Mouse (Mus musculus) hindbrain, embryonic 14.5 days (tissue): ENCODE measurements around the gene Gm11937. TPM values are rescaled to one million over a fixed set of nuclear protein-coding genes. Genes with fewer than 3 reads are reported as not detected.
"Not testable (repeated sequence)": the region's sequence is repeated elsewhere in the genome, so short reads cannot be mapped to it uniquely, and the experiment has no call there.

ENCODE experiments used
- ATAC-seq: fragments of 200-750 bp; cut with Nextera tagmentation; 2 replicates; pipeline ENCODE4 v1.8.0; 2017; ENCODE audit warnings: moderate number of reproducible peaks, mild to moderate bottlenecking, moderate TSS enrichment, moderate library complexity; ENCODE audit not compliant: low FRiP score
- DNase-seq: peaks from one replicate; pipeline ENCODE4 v3.0.0-alpha.2; 2015; ENCODE audit warnings: low spot score
- H3K27ac ChIP-seq: fragments of 300-500 bp; sonication (generic); 2 replicates; pipeline ENCODE4 v1.5.1; 2014; ENCODE audit warnings: mild to moderate bottlenecking, moderate library complexity
- H3K27me3 ChIP-seq: fragments of 300-500 bp; sonication (generic); 2 replicates; pipeline ENCODE4 v1.6.1; 2014; ENCODE audit warnings: mild to moderate bottlenecking, low read length, mixed read lengths; ENCODE audit not compliant: control insufficient read depth, insufficient read depth
- H3K36me3 ChIP-seq: fragments of 300-500 bp; sonication (generic); replicated peaks from 2 replicates; pipeline ENCODE4 v1.6.1; 2014; ENCODE audit not compliant: control insufficient read depth, insufficient read depth
- H3K4me1 ChIP-seq: fragments of 300-500 bp; sonication (generic); replicated peaks from 2 replicates; pipeline ENCODE4 v1.6.1; 2014; ENCODE audit warnings: antibody characterized with exemption, low read length, mixed read lengths; ENCODE audit not compliant: control insufficient read depth, insufficient read depth
- H3K4me2 ChIP-seq: fragments of 300-500 bp; sonication (generic); replicated peaks from 2 replicates; pipeline ENCODE4 v1.6.1; 2014; ENCODE audit warnings: mild to moderate bottlenecking, moderate library complexity
- H3K4me3 ChIP-seq: fragments of 300-500 bp; sonication (generic); replicated peaks from 2 replicates; pipeline ENCODE4 v1.5.1; 2014; ENCODE audit warnings: mild to moderate bottlenecking, low read length
- H3K9ac ChIP-seq: fragments of 300-500 bp; sonication (generic); 2 replicates; pipeline ENCODE4 v1.6.1; 2014
- H3K9me3 ChIP-seq: fragments of 300-500 bp; sonication (generic); 2 replicates; pipeline ENCODE4 v1.6.1; 2016; ENCODE audit warnings: low read length; ENCODE audit not compliant: control insufficient read depth
- WGBS: fragments of 180-500 bp; shearing (Covaris S2); extraction: QIAGEN DNeasy Blood & Tissue Kit; methylation state at CpG from one replicate; pipeline ENCODE4 v1.1.7; 2014; 5-methylcytosine and 5-hydroxymethylcytosine counted together
- polyA plus RNA-seq: library from polyadenylated mRNA; unstranded; fragments of >200 nt; fragmentation: Nextera tagmentation; extraction: Ambion mirVana; gene quantifications from 2 replicates; pipeline ENCODE4 v1.2.1, GENCODE M21; 2014

Gm11937 gene
- polyA plus RNA-seq, 1 experiment from 2014 or later: not detected

- 82% methylated on average over 6 of the region's 6 CpGs for WGBS
- H3K27ac ChIP-seq, H3K27me3 ChIP-seq, H3K4me3 ChIP-seq, H3K4me1 ChIP-seq, DNase-seq, H3K36me3 ChIP-seq, H3K9me3 ChIP-seq, ATAC-seq, H3K4me2 ChIP-seq, H3K9ac ChIP-seq: not testable (repeated sequence)
Measured at GRCm38 (mm10) chr11:99597742-99598141, 12.2 kb downstream of the Gm11937 start, which contains the start of gene Krtap9-3. Gene Krtap9-3, minus strand, starts transcription at chr11:99598105.

- WGBS: 84% methylated on average over 6 of the region's 6 CpGs
- H3K4me1 ChIP-seq: no peaks in the 10 kb centered on the region
- H3K36me3 ChIP-seq: no peaks in the 10 kb centered on the region
- H3K9ac ChIP-seq: no peak within 1 kb of the TSS
- H3K9me3 ChIP-seq: no peaks in the 10 kb centered on the region
- H3K4me2 ChIP-seq: no peak within 1 kb of the TSS
- DNase-seq (no peak), ATAC-seq (no peak)
- no peaks in the 10 kb centered on the region for H3K27me3 ChIP-seq
- H3K27ac ChIP-seq: no peak within 1 kb of the TSS
- H3K4me3 ChIP-seq: no peak within 1 kb of the TSS
Measured at GRCm38 (mm10) chr11:99590981-99591380, 19.0 kb downstream of the Gm11937 start, which contains the start of gene Krtap1-3. Gene Krtap1-3, minus strand, starts transcription at chr11:99591339.

- DNase-seq (no peak), ATAC-seq (no peak)
- H3K4me1 ChIP-seq: no peaks in the 10 kb centered on the region
- H3K4me3 ChIP-seq: no peak overlapping the region
- no peak overlapping the region for H3K27ac ChIP-seq
- H3K27me3 ChIP-seq: no peaks in the 10 kb centered on the region
- H3K36me3 ChIP-seq: no peaks in the 10 kb centered on the region
- no peak overlapping the region for H3K4me2 ChIP-seq
- no peaks in the 10 kb centered on the region for H3K9me3 ChIP-seq
- WGBS: 90% methylated on average over 7 of the region's 7 CpGs
- no peak overlapping the region for H3K9ac ChIP-seq
Measured at GRCm38 (mm10) chr11:99585096-99585495, 24.9 kb downstream of the Gm11937 start.

- WGBS: 90% methylated on average over 5 of the region's 5 CpGs
- no peak within 1 kb of the TSS for H3K9ac ChIP-seq
- no peaks in the 10 kb centered on the region for H3K27me3 ChIP-seq
- H3K4me2 ChIP-seq: no peak within 1 kb of the TSS
- no peaks in the 10 kb centered on the region for H3K9me3 ChIP-seq
- H3K27ac ChIP-seq: no peak within 1 kb of the TSS
- H3K4me1 ChIP-seq: no peaks in the 10 kb centered on the region
- H3K4me3 ChIP-seq: no peak within 1 kb of the TSS
- H3K36me3 ChIP-seq: no peaks in the 10 kb centered on the region
- ATAC-seq: no peak
- no peak for DNase-seq
Measured at GRCm38 (mm10) chr11:99583245-99583704, 26.7 kb downstream of the Gm11937 start, which contains the start of gene Krtap1-4. Gene Krtap1-4, minus strand, starts transcription at chr11:99583654.

- Histone ChIP-seq H3K36me3 (no peaks in the 10 kb centered on the region), H3K4me2 (no peak overlapping the region), H3K27ac (no peak overlapping the region), H3K4me3 (no peak overlapping the region), H3K9me3 (no peaks in the 10 kb centered on the region), H3K4me1 (no peaks in the 10 kb centered on the region), H3K27me3 (no peaks in the 10 kb centered on the region), H3K9ac (no peak overlapping the region)
- WGBS: 91% methylated on average over 6 of the region's 6 CpGs
- ATAC-seq (no peak), DNase-seq (no peak)
Measured at GRCm38 (mm10) chr11:99581564-99581963, 28.4 kb downstream of the Gm11937 start.

GRCm38 (mm10) chr11:99581051-99581450 lies 28.9 kb downstream of the Gm11937 start:
- no peaks in the 10 kb centered on the region for H3K27me3 ChIP-seq
- H3K9ac ChIP-seq: no peak overlapping the region
- no peak overlapping the region for H3K4me2 ChIP-seq
- DNase-seq: no peak
- WGBS: 92% methylated on average over 5 of the region's 5 CpGs
- H3K27ac ChIP-seq: no peak overlapping the region
- H3K36me3 ChIP-seq: no peaks in the 10 kb centered on the region
- no peak for ATAC-seq
- H3K9me3 ChIP-seq: no peaks in the 10 kb centered on the region
- H3K4me1 ChIP-seq: no peaks in the 10 kb centered on the region
- H3K4me3 ChIP-seq: no peak overlapping the region

GRCm38 (mm10) chr11:99580636-99581035 lies 29.4 kb downstream of the Gm11937 start, which contains the start of gene Krtap1-5:
Gene Krtap1-5, minus strand, starts transcription at chr11:99581016.
- Histone ChIP-seq H3K27me3 (no peaks in the 10 kb centered on the region), H3K36me3 (no peaks in the 10 kb centered on the region), H3K9ac (no peak within 1 kb of the TSS), H3K27ac (no peak within 1 kb of the TSS), H3K4me2 (no peak within 1 kb of the TSS), H3K9me3 (no peaks in the 10 kb centered on the region), H3K4me1 (no peaks in the 10 kb centered on the region), H3K4me3 (no peak within 1 kb of the TSS)
- ATAC-seq: no peak
- DNase-seq: no peak
- WGBS: 91% methylated on average over 6 of the region's 6 CpGs

- WGBS: 6% methylated on average over 7 of the region's 7 CpGs
- H3K4me1 ChIP-seq: no peaks in the 10 kb centered on the region
- H3K27ac ChIP-seq: no peak overlapping the region
- no peak overlapping the region for H3K4me3 ChIP-seq
- ATAC-seq (peak; percentile 66), DNase-seq (peak; percentile 84)
- H3K9ac ChIP-seq: no peak overlapping the region
- no peaks in the 10 kb centered on the region for H3K36me3 ChIP-seq
- no peaks in the 10 kb centered on the region for H3K9me3 ChIP-seq
- peak overlapping the region; percentile 36 for H3K4me2 ChIP-seq
- no peaks in the 10 kb centered on the region for H3K27me3 ChIP-seq
Measured at GRCm38 (mm10) chr11:99574106-99574505, 35.9 kb downstream of the Gm11937 start.

GRCm38 (mm10) chr11:99573164-99573563 lies 36.8 kb downstream of the Gm11937 start:
- H3K27me3 ChIP-seq: no peaks in the 10 kb centered on the region
- DNase-seq (no peak), ATAC-seq (no peak)
- H3K4me1 ChIP-seq: no peaks in the 10 kb centered on the region
- 38% methylated on average over 4 of the region's 4 CpGs for WGBS
- H3K9ac ChIP-seq: no peak overlapping the region
- H3K4me3 ChIP-seq: no peak overlapping the region
- H3K27ac ChIP-seq: no peak overlapping the region
- H3K36me3 ChIP-seq: no peaks in the 10 kb centered on the region
- H3K4me2 ChIP-seq: no peak overlapping the region
- H3K9me3 ChIP-seq: no peaks in the 10 kb centered on the region

- Histone ChIP-seq H3K36me3 (no peaks in the 10 kb centered on the region), H3K4me2 (no peak within 1 kb of the TSS), H3K4me3 (no peak within 1 kb of the TSS), H3K9me3 (no peaks in the 10 kb centered on the region), H3K9ac (no peak within 1 kb of the TSS), H3K27me3 (no peaks in the 10 kb centered on the region), H3K27ac (no peak within 1 kb of the TSS), H3K4me1 (no peaks in the 10 kb centered on the region)
- no peak for ATAC-seq
- 96% methylated on average over 7 of the region's 7 CpGs for WGBS
- DNase-seq: no peak
Measured at GRCm38 (mm10) chr11:99566530-99566929, 43.5 kb downstream of the Gm11937 start, which contains the start of gene Krtap3-1. Gene Krtap3-1, minus strand, starts transcription at chr11:99566630.
